Mouse (Mus musculus) layer of hippocampus, adult 11-12 months (tissue): ENCODE measurements around the gene Gulp1.

Source experiments
- DNase-seq: peaks from one replicate; pipeline ENCODE4 v3.0.0; 2022; ENCODE audit warnings: low spot score

Gene Gulp1

GRCm38 (mm10) chr1:44551461-44552370, at the start of gene Gulp1:
TSS of gene Gulp1 (plus strand) at chr1:44551511.
- DNase-seq, result peak; percentile 28

- no peak for DNase-seq
Measured at GRCm38 (mm10) chr1:44550261-44550660, 1.1 kb upstream of the Gulp1 start.

- peak; percentile 7 for DNase-seq
Measured at GRCm38 (mm10) chr1:44552371-44552841, 1.1 kb downstream of the Gulp1 start.

GRCm38 (mm10) chr1:44553166-44553898, 2.0 kb downstream of the Gulp1 start:
- peak; percentile 29 for DNase-seq

DNA sequence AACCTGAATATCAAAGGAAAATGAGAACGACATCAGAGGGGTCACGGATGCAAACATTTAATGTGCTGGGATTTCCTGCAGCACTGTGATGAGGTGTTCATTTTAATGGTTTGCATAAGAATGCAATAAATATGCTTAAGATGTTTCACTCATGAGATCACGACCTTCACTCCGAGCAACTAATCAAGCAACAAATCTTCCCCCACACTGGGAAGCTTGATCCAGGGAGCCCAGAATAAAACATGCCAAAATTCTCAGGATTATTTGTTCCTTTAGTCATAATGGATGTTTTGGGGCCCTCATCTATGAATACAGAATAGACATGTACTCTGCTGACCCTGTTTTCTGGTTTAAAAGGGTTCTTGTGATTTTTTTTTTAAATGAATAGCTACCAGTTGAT, 16.1 kb downstream of the Gulp1 start:
- DNase-seq, result no peak

GRCm38 (mm10) chr1:44568296-44568695, 17.0 kb downstream of the Gulp1 start:
- no peak for DNase-seq

GRCm38 (mm10) chr1:44576001-44576400, 24.7 kb downstream of the Gulp1 start:
- no peak for DNase-seq

- DNase-seq, result no peak
Measured at GRCm38 (mm10) chr1:44576610-44577009, 25.3 kb downstream of the Gulp1 start.

DNA sequence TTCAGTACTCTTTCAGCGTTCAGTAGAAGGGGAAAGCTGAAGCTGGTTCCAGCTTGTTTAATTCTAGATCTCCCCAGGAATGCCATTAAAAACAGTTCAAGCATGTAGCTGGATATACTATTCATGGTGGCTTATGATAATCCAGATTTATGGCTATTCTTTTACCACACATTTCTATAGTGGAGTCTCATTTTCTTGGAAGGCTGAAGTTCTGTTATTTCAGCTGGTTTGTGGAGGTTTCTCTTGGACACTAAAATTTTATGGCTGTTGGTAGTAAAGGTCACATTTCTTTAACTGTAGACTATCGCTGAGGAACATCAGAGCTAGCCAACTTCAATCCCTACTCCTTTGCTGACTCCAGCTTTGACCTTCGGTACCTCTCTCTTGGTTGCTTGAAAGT, 29.1 kb downstream of the Gulp1 start:
- DNase-seq, result no peak

DNA sequence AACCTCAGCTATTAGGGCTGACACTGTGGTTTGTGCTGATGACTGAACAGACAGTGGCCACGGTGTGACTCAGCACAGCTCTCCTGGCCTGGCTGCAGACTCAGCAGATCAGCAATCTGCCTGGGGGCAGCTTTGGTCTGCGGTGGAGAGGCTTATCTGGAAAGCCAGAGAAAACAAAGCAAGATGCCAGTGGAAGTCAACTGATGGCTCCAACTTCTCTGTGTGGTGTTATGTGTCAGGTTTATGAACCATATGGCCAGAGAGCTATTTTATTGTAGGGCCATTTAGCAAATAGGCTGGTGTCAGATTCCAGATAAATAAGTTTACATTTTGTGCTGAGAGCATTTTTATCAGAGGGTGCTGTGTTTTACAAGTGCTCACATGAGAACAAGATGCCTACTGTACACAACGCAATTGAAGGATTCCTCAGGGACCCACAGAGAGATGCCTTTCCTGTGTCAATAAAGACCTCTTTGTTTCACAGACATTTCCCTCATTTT, 33.6 kb downstream of the Gulp1 start:
- DNase-seq, result no peak

- DNase-seq, result no peak
Measured at GRCm38 (mm10) chr1:44591742-44592141, 40.4 kb downstream of the Gulp1 start.

DNA sequence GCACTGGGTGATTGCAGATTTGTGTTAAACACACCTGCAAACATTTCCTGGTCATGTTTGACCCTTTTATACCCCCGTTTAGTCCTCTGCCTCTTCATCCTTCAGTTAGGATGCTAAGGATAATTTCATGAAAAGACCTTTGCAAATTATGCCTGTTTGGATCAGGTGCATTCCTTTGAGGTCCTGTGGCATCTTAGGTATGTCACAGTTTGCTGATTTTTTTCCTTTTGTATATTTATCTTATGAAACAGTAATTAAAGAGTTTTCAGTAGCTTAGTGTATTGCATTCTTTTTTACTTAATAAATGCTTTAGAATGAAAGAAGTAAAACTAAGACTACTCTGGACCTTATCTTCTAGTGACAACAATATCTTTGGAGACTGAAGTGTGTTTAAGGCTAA, 41.8 kb downstream of the Gulp1 start:
- no peak for DNase-seq

- no peak for DNase-seq
Measured at GRCm38 (mm10) chr1:44598312-44598711, 47.0 kb downstream of the Gulp1 start.

- no peak for DNase-seq
Measured at GRCm38 (mm10) chr1:44613294-44614041, 62.2 kb downstream of the Gulp1 start.

DNA sequence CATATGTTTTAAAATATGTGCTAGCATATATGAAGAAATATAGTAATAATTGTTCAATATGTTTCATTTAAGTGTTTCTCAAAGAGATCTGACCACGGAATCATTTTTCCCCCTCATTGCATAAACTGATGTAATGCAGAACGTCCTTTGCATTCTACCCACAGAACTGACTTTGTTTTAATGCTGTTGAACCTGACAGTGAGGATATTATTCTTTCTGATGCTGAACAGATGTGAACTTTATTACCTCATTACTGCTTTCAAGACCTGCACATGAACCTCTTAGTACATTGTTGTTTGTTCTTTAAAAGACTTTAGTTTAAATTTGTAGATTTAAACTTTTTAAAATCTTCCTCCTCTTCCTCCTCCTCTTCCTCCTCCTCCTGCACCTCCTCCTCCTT, 67.4 kb downstream of the Gulp1 start:
- DNase-seq, result no peak

GRCm38 (mm10) chr1:44634481-44634880, 83.2 kb downstream of the Gulp1 start:
- no peak for DNase-seq

GRCm38 (mm10) chr1:44645678-44646276, 94.5 kb downstream of the Gulp1 start:
- no peak for DNase-seq

DNA sequence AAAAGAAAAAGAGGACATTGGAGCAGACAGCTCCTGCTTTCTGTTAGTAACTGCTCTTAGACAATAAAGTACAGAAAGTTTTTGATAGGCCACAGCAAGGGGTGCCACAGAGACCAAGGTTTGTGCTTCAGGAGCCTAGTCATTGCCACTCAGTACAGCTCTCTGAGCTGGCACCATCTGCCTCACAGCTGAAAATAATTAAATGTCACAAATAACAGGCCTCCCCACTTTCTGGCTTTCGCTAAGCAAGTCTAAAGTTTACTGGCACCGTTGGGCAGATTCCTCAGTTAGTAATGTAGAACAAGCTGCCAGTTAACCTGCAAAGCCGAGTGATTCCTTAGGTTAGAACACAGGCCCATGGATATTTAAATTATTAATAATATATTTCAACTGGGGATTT, 127.7 kb downstream of the Gulp1 start:
- DNase-seq, result peak; percentile 3

DNA sequence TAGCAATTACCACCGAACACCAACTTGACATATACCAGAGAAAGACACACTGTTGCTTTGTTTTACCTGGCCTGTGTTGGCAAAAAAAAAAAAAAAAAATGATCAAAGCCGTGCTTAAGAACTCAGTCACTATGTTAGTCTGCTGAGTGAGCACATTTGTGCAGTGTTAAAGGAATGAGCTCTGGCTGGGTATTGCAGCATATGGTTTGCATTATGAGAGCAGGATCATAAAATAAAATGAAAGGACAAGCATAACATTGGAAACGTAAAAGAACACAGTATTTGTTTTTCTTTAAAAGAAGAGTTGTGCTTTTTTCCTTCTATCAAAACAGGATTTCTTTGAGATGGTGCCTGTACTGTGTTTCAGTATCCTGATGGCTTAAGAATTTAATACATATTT, 128.1 kb downstream of the Gulp1 start:
- no peak for DNase-seq

- no peak for DNase-seq
Measured at GRCm38 (mm10) chr1:44682556-44682955, 131.2 kb downstream of the Gulp1 start.

GRCm38 (mm10) chr1:44683723-44684122, 132.4 kb downstream of the Gulp1 start:
- no peak for DNase-seq
